ENCODE assay signal across 9 mouse cellular contexts in the genomic region with DNA sequence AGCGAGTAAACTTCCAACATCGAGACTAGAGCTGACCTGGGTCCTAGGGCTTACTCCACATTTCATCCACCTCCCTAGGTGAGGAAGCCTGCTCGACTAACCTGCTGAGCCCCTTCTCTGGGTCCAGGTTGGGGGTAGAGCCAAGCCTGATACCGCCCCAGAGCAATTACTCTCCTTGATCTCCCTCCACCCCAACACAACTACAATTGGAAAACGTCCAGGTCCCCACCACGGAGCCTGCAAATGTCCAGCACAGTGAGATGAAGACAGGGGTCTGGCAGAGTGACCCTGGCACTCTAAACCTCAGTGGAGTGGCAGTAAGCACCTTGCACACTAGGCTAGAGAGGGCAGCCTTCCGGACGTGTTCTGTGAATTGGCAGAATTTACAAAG. TPM values are rescaled to one million over a fixed set of nuclear protein-coding genes. Genes with fewer than 3 reads are reported as not detected.
A peak's percentile ranks its signal among the peaks of the same experiment; 100 is the strongest.
DNase-seq lines count a peak whose midpoint lies in the region; ATAC-seq and TF ChIP-seq lines count a peak whose summit lies in the region.
"Had no signal": no experiment of that assay in that cellular context is flagged by ENCODE, and none has a peak within 500 bp of the region (broad histone marks: within the 10 kb centered on the region; RNA-seq: fewer than 3 reads in every experiment).

No protein-coding gene starts in this region.

- H3K9me3 ChIP-seq in heart, embryonic 12.5 days (replicated peaks): no peaks in the 10 kb centered on the region
- no peaks in the 10 kb centered on the region for H3K9me3 ChIP-seq in ES-Bruce4 (replicated peaks; ENCODE audit: control insufficient read depth, insufficient read depth, low read length, poor library complexity, severe bottlenecking)
- H3K9me3 ChIP-seq in forebrain, embryonic 14.5 days (replicated peaks; ENCODE audit: control insufficient read depth, low read length): no peaks in the 10 kb centered on the region
- no peaks in the 10 kb centered on the region for H3K9me3 ChIP-seq in liver, embryonic 14.5 days (ENCODE audit: control insufficient read depth, low read length)
- H3K9me3 ChIP-seq: G1E had no signal

- H3K36me3 ChIP-seq in heart, embryonic 12.5 days: no peaks in the 10 kb centered on the region
- H3K36me3 ChIP-seq in ES-Bruce4 (ENCODE audit: control insufficient read depth, insufficient read depth, low read length, poor library complexity, severe bottlenecking): no peaks in the 10 kb centered on the region
- no peaks in the 10 kb centered on the region for H3K36me3 ChIP-seq in forebrain, embryonic 14.5 days (ENCODE audit: control insufficient read depth, insufficient read depth, low read length)
- H3K36me3 ChIP-seq in liver, embryonic 14.5 days (replicated peaks; ENCODE audit: control insufficient read depth, insufficient read depth, low read depth): no peaks in the 10 kb centered on the region
- H3K36me3 ChIP-seq: G1E had no signal

- peak overlapping the region; percentile 93 for H3K4me2 ChIP-seq in heart, embryonic 12.5 days
- H3K4me2 ChIP-seq in forebrain, embryonic 14.5 days (ENCODE audit: low read length): peak overlapping the region; percentile 76
- H3K4me2 ChIP-seq in liver, embryonic 14.5 days (ENCODE audit: low read depth): peak overlapping the region; percentile 68

- peak overlapping the region; percentile 68 for H3K9ac ChIP-seq in heart, embryonic 12.5 days
- peak overlapping the region; percentile 39 for H3K9ac ChIP-seq in ES-Bruce4 (ENCODE audit: low read depth, poor library complexity, severe bottlenecking)
- H3K9ac ChIP-seq in forebrain, embryonic 14.5 days (ENCODE audit: low read length): peak overlapping the region; percentile 70
- no peak overlapping the region for H3K9ac ChIP-seq in liver, embryonic 14.5 days (replicated peaks)

- no peak for DNase-seq in heart, adult 9 months (ENCODE audit: low spot score in 2 of 2)
- DNase-seq in forebrain, embryonic 14.5 days (ENCODE audit: low spot score): no peak
- no peak for DNase-seq in liver, embryonic 14.5 days (ENCODE audit: low read depth in 3 of 3, low spot score in 3 of 3)
- no peak for DNase-seq in embryo, embryonic 10 days (ENCODE audit: low spot score)
- no peak for DNase-seq in thymus, postnatal 25 days

- no peak overlapping the region for H3K27ac ChIP-seq in heart, embryonic 12.5 days (ENCODE audit: poor library complexity, severe bottlenecking)
- no peak overlapping the region for H3K27ac ChIP-seq in ES-Bruce4 (ENCODE audit: insufficient read depth, low read length)
- H3K27ac ChIP-seq in forebrain, embryonic 14.5 days (ENCODE audit: low read depth, low read length): no peak overlapping the region
- H3K27ac ChIP-seq in liver, embryonic 14.5 days: no peak overlapping the region

- peaks cover 56% of the 10 kb centered on the region for H3K27me3 ChIP-seq in heart, embryonic 12.5 days (replicated peaks)
- H3K27me3 ChIP-seq in ES-Bruce4 (ENCODE audit: control insufficient read depth, insufficient read depth, low read length, poor library complexity, severe bottlenecking): no peaks in the 10 kb centered on the region
- H3K27me3 ChIP-seq in forebrain, embryonic 14.5 days (replicated peaks; ENCODE audit: control insufficient read depth, insufficient read depth, low read length): peaks cover 9% of the 10 kb centered on the region; the same call in 1 of the 2 replicates
- peaks cover 8% of the 10 kb centered on the region for H3K27me3 ChIP-seq in liver, embryonic 14.5 days (ENCODE audit: control insufficient read depth, insufficient read depth, low read length)

- H3K4me3 ChIP-seq in heart, embryonic 12.5 days: peak overlapping the region; percentile 61
- H3K4me3 ChIP-seq in ES-Bruce4 (ENCODE audit: low read depth, low read length): peak overlapping the region; percentile 78
- H3K4me3 ChIP-seq in forebrain, embryonic 14.5 days (ENCODE audit: low read depth, low read length): peak overlapping the region; percentile 52
- H3K4me3 ChIP-seq in liver, embryonic 14.5 days (ENCODE audit: insufficient read depth in 1 of 2, low read depth in 2 of 2, low read length in 2 of 2): no peak overlapping the region; a peak in 1 of 4 replicates

- 15% methylated on average over 8 of the region's 8 CpGs for WGBS in heart, embryonic 12.5 days
- 11% methylated on average over 8 of the region's 8 CpGs for WGBS in forebrain, embryonic 14.5 days
- 26% methylated on average over 8 of the region's 8 CpGs for WGBS in liver, embryonic 14.5 days (ENCODE audit: insufficient replicate concordance)

- ATAC-seq in heart, embryonic 12.5 days (ENCODE audit: insufficient number of reproducible peaks, low FRiP score): no peak
- peak; percentile 19; the same call in 1 of the 2 replicates for ATAC-seq in forebrain, embryonic 14.5 days
- ATAC-seq in liver, embryonic 14.5 days (ENCODE audit: insufficient read depth): no peak
- ATAC-seq in inflammation-experienced regulatory T-cells, adult 6 months: no peak

- no peak for TF ChIP-seq POLR2A in ES-Bruce4 (IDR thresholded peaks at IDR 0.05; ENCODE audit: insufficient read depth, low read length)

- H3K4me1 ChIP-seq in heart, embryonic 12.5 days (replicated peaks): peaks cover 13% of the 10 kb centered on the region
- H3K4me1 ChIP-seq in ES-Bruce4 (ENCODE audit: control insufficient read depth, insufficient read depth, low read length): no peaks in the 10 kb centered on the region
- H3K4me1 ChIP-seq in forebrain, embryonic 14.5 days (ENCODE audit: control insufficient read depth, insufficient read depth, low read length): peaks cover 7% of the 10 kb centered on the region; the same call in 1 of the 2 replicates
- no peaks in the 10 kb centered on the region for H3K4me1 ChIP-seq in liver, embryonic 14.5 days (replicated peaks; ENCODE audit: control insufficient read depth in 2 of 2, insufficient read depth in 2 of 2, low read length in 1 of 2)

- TF ChIP-seq CTCF in ES-Bruce4 (IDR thresholded peaks at IDR 0.05; ENCODE audit: low read depth, low read length): no peak
- TF ChIP-seq CTCF in liver, embryonic 14.5 days (IDR thresholded peaks at IDR 0.05; ENCODE audit: low read depth): no peak

- no peak for TF ChIP-seq EP300 in ES-Bruce4 (IDR thresholded peaks at IDR 0.05; ENCODE audit: insufficient read depth, low read depth, low read length)
- TF ChIP-seq EP300 in liver, embryonic 14.5 days (IDR thresholded peaks at IDR 0.05; ENCODE audit: low read depth): no peak

RNA-seq across cellular contexts. Expression of a gene that starts 6.2 kb away (rescaled TPM):
- polyA plus RNA-seq in heart, embryonic 12.5 days (2016; fragmentation: Nextera tagmentation; extraction: Ambion mirVana): 9.2 and 10.9 TPM in 2 replicates
- polyA plus RNA-seq in ES-Bruce4 (2011; ENCODE audit: insufficient read depth, insufficient read length, low read depth, missing spikeins): 2.0 and 2.8 TPM in 2 replicates
- 23.3 and 27.1 TPM in 2 replicates for polyA plus RNA-seq in forebrain, embryonic 14.5 days (2014; fragmentation: Nextera tagmentation; extraction: Ambion mirVana)
- 1.1 and 2.0 TPM in 2 replicates for polyA plus RNA-seq in liver, embryonic 14.5 days (2012; rRNA removed)
- polyA plus RNA-seq in liver, embryonic 14.5 days (2014; fragmentation: Nextera tagmentation; extraction: Ambion mirVana): 1.3 and 1.8 TPM in 2 replicates
- 1 to 10 TPM in 2 of 3 experiments, under 1 TPM in 1; 0.21 to 5.3 (median 1.9) TPM for polyA plus RNA-seq in inflammation-experienced regulatory T-cells, adult 6 months (2017; shearing (Covaris generic))
- polyA plus RNA-seq: G1E had no signal

RNA-seq across cellular contexts. Expression of a gene that starts 15.1 kb away (rescaled TPM):
- 0.86 and 1.2 TPM in 2 replicates for polyA plus RNA-seq in heart, embryonic 12.5 days (2016; fragmentation: Nextera tagmentation; extraction: Ambion mirVana)
- 0.25 TPM in 1 of 2 replicates, not detected in the other for polyA plus RNA-seq in ES-Bruce4 (2011; ENCODE audit: insufficient read depth, insufficient read length, low read depth, missing spikeins)
- 1.1 and 1.3 TPM in 2 replicates for polyA plus RNA-seq in forebrain, embryonic 14.5 days (2014; fragmentation: Nextera tagmentation; extraction: Ambion mirVana)
- polyA plus RNA-seq in liver, embryonic 14.5 days (2012; rRNA removed): 0.05 and 0.06 TPM in 2 replicates
- 0.13 TPM in 1 of 2 replicates, not detected in the other for polyA plus RNA-seq in liver, embryonic 14.5 days (2014; fragmentation: Nextera tagmentation; extraction: Ambion mirVana)
- not detected for polyA plus RNA-seq in inflammation-experienced regulatory T-cells, adult 6 months (2017; shearing (Covaris generic))
- polyA plus RNA-seq: G1E had no signal

RNA-seq across cellular contexts. Expression of a gene that starts 15.8 kb away (rescaled TPM):
- 0.09 and 0.23 TPM in 2 replicates for polyA plus RNA-seq in heart, embryonic 12.5 days (2016; fragmentation: Nextera tagmentation; extraction: Ambion mirVana)
- polyA plus RNA-seq in ES-Bruce4 (2011; ENCODE audit: insufficient read depth, insufficient read length, low read depth, missing spikeins): 1.6 and 1.8 TPM in 2 replicates
- polyA plus RNA-seq in forebrain, embryonic 14.5 days (2014; fragmentation: Nextera tagmentation; extraction: Ambion mirVana): 0.62 and 1.1 TPM in 2 replicates
- 0.02 TPM in 1 of 2 replicates, not detected in the other for polyA plus RNA-seq in liver, embryonic 14.5 days (2012; rRNA removed)
- polyA plus RNA-seq in liver, embryonic 14.5 days (2014; fragmentation: Nextera tagmentation; extraction: Ambion mirVana): 0.06 TPM in 1 of 2 replicates, not detected in the other
- under 1 TPM in 1 of 3 experiments, not detected in 2; 0.27 TPM for polyA plus RNA-seq in inflammation-experienced regulatory T-cells, adult 6 months (2017; shearing (Covaris generic))

RNA-seq across cellular contexts. Expression of a gene that starts 42.3 kb away (rescaled TPM):
- 30.3 and 31.4 TPM in 2 replicates for polyA plus RNA-seq in heart, embryonic 12.5 days (2016; fragmentation: Nextera tagmentation; extraction: Ambion mirVana)
- 97.7 and 104 TPM in 2 replicates for polyA plus RNA-seq in ES-Bruce4 (2011; ENCODE audit: insufficient read depth, insufficient read length, low read depth, missing spikeins)
- 34.3 and 35.7 TPM in 2 replicates for polyA plus RNA-seq in forebrain, embryonic 14.5 days (2014; fragmentation: Nextera tagmentation; extraction: Ambion mirVana)
- 28.8 and 33.7 TPM in 2 replicates for polyA plus RNA-seq in liver, embryonic 14.5 days (2012; rRNA removed)
- polyA plus RNA-seq in liver, embryonic 14.5 days (2014; fragmentation: Nextera tagmentation; extraction: Ambion mirVana): 18.8 and 21.7 TPM in 2 replicates
- polyA plus RNA-seq in inflammation-experienced regulatory T-cells, adult 6 months (2017; shearing (Covaris generic)): 10 to 100 TPM; 14.0 to 26.8 (median 17.8) TPM

RNA-seq across cellular contexts. Expression of a gene that starts 45.9 kb away (rescaled TPM):
- 35.9 and 37.0 TPM in 2 replicates for polyA plus RNA-seq in heart, embryonic 12.5 days (2016; fragmentation: Nextera tagmentation; extraction: Ambion mirVana)
- polyA plus RNA-seq in ES-Bruce4 (2011; ENCODE audit: insufficient read depth, insufficient read length, low read depth, missing spikeins): 12.9 and 13.1 TPM in 2 replicates
- polyA plus RNA-seq in forebrain, embryonic 14.5 days (2014; fragmentation: Nextera tagmentation; extraction: Ambion mirVana): 60.9 and 61.6 TPM in 2 replicates
- 20.4 and 21.8 TPM in 2 replicates for polyA plus RNA-seq in liver, embryonic 14.5 days (2012; rRNA removed)
- 19.7 and 24.5 TPM in 2 replicates for polyA plus RNA-seq in liver, embryonic 14.5 days (2014; fragmentation: Nextera tagmentation; extraction: Ambion mirVana)
- 10 to 100 TPM; 58.2 to 74.8 (median 67.4) TPM for polyA plus RNA-seq in inflammation-experienced regulatory T-cells, adult 6 months (2017; shearing (Covaris generic))

Comparison
In these comparisons a context has a peak if more than half of its experiments do, and no peak if none do; other contexts are left out.
1. H3K4me3 ChIP-seq: peak in heart, embryonic 12.5 days (single experiment), ES-Bruce4 (single experiment) and forebrain, embryonic 14.5 days (single experiment); none in liver, embryonic 14.5 days (0 of 2).
2. Peak in every context shown above with its lines, with median percentiles within 50 percentile points of each other: H3K4me2 ChIP-seq.